Mouse (Mus musculus) c-Kit-positive CD71-positive TER-119-negative erythroid progenitor cells, embryonic 14.5 days (primary cell): Measurements from ENCODE around the gene Myzap.

Source experiments
- DNase-seq: peaks from one replicate; pipeline ENCODE4 v3.0.0-alpha.2; 2013; ENCODE audit warnings: low read depth

Gene Myzap

GRCm38 (mm10) chr9:71604914-71605635 lies 12.9 kb upstream of the Myzap start:
- DNase-seq, result peak; percentile 41

- no peak for DNase-seq
Observed at GRCm38 (mm10) chr9:71599861-71600260, 7.7 kb upstream of the Myzap start.

- no peak for DNase-seq
Observed at GRCm38 (mm10) chr9:71596888-71597287, 4.7 kb upstream of the Myzap start.

- DNase-seq, result no peak
Observed at GRCm38 (mm10) chr9:71592577-71593285, 571 bp upstream of the Myzap start.

GRCm38 (mm10) chr9:71591106-71591505 lies 1.1 kb downstream of the Myzap start:
- DNase-seq, result no peak

- no peak for DNase-seq
Observed at GRCm38 (mm10) chr9:71589771-71590170, 2.4 kb downstream of the Myzap start.

GRCm38 (mm10) chr9:71588930-71589592 lies 3.1 kb downstream of the Myzap start:
- DNase-seq, result no peak

GRCm38 (mm10) chr9:71586408-71586807 lies 5.8 kb downstream of the Myzap start:
- no peak for DNase-seq

- DNase-seq, result no peak
Observed at GRCm38 (mm10) chr9:71582771-71583170, 9.4 kb downstream of the Myzap start.

GRCm38 (mm10) chr9:71578896-71579564 lies 13.1 kb downstream of the Myzap start:
- no peak for DNase-seq

GRCm38 (mm10) chr9:71574440-71574839 lies 17.7 kb downstream of the Myzap start:
- DNase-seq, result no peak

GRCm38 (mm10) chr9:71573771-71574340 lies 18.3 kb downstream of the Myzap start:
- DNase-seq, result no peak

GRCm38 (mm10) chr9:71571150-71571633 lies 21.0 kb downstream of the Myzap start:
- DNase-seq, result no peak

- DNase-seq, result no peak
Observed at GRCm38 (mm10) chr9:71570170-71570569, 22.0 kb downstream of the Myzap start.

- no peak for DNase-seq
Observed at GRCm38 (mm10) chr9:71568323-71568942, 23.7 kb downstream of the Myzap start.

- DNase-seq, result no peak
Observed at GRCm38 (mm10) chr9:71567391-71567790, 24.8 kb downstream of the Myzap start.

GRCm38 (mm10) chr9:71566763-71567162 lies 25.4 kb downstream of the Myzap start:
- DNase-seq, result no peak

GRCm38 (mm10) chr9:71557737-71558136 lies 34.4 kb downstream of the Myzap start:
- no peak for DNase-seq

- no peak for DNase-seq
Observed at GRCm38 (mm10) chr9:71554001-71554400, 38.2 kb downstream of the Myzap start.

GRCm38 (mm10) chr9:71550176-71550575 lies 42.0 kb downstream of the Myzap start:
- DNase-seq, result no peak

- no peak for DNase-seq
Observed at GRCm38 (mm10) chr9:71547704-71548275, 44.4 kb downstream of the Myzap start.
